Mouse (Mus musculus): ENCODE measurements around the gene Osbp2.

DNA sequence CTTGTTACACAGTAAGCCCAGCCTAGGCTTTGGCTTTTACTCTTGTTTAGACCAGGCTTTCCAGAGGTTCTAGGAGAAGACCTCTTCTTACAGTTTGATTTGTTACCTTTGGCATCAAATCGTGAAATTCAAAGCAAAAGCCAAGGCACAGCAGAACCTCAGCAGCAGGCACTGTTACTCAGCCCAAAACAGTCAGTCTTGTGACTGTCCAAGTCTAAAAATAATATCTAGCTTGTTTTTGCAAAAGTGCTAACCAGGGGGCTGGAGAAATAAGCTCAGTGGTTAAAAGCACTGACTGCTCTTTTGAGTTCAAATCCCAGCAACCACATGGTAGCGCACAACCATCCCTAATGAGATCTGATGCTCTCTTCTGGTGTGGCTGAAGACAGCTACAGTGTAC, 176.8 kb downstream of the Osbp2 start:
- TF ChIP-seq GATA1 (IDR thresholded peaks at IDR 0.05; ENCODE audit: borderline replicate concordance, low read length), result no peak
- no peak for TF ChIP-seq FLI1 (IDR thresholded peaks at IDR 0.05; ENCODE audit: low read length)
